Mouse (Mus musculus): ENCODE data around the gene Mas1. TPM values are rescaled to one million over a fixed set of nuclear protein-coding genes. Genes with fewer than 3 reads are reported as not detected.

Mas1 gene
- total RNA-seq, 2 experiments from 2014 or later: 31.6 to 34.5 TPM

GRCm38 (mm10) chr17:12875734-12876133 is 7.8 kb upstream of the Mas1 start, which contains the start of gene Mrgprh:
Gene Mrgprh, plus strand, starts transcription at chr17:12876034.
- DNase-seq (ENCODE audit: low spot score in 2 of 2): no peak

- no peak for DNase-seq (ENCODE audit: low spot score in 2 of 2)
Observed at GRCm38 (mm10) chr17:12872275-12873028, 4.5 kb upstream of the Mas1 start.

- DNase-seq (ENCODE audit: low spot score in 2 of 2): no peak
Observed at GRCm38 (mm10) chr17:12868640-12869039, 697 bp upstream of the Mas1 start.

GRCm38 (mm10) chr17:12866853-12867252 is 1.1 kb downstream of the Mas1 start:
- DNase-seq (ENCODE audit: low spot score in 2 of 2): no peak

GRCm38 (mm10) chr17:12865407-12865806 is 2.5 kb downstream of the Mas1 start:
- no peak for DNase-seq (ENCODE audit: low spot score in 2 of 2)

GRCm38 (mm10) chr17:12864111-12864510 is 3.8 kb downstream of the Mas1 start:
- peak in 1 of 2 experiments; percentile 54 for DNase-seq (ENCODE audit: low spot score in 2 of 2)

GRCm38 (mm10) chr17:12859006-12859520 is 8.9 kb downstream of the Mas1 start:
- no peak for DNase-seq (ENCODE audit: low spot score in 2 of 2)

GRCm38 (mm10) chr17:12858072-12858471 is 9.9 kb downstream of the Mas1 start:
- DNase-seq (ENCODE audit: low spot score in 2 of 2): no peak

- no peak for DNase-seq (ENCODE audit: low spot score in 2 of 2)
Observed at GRCm38 (mm10) chr17:12857395-12857794, 10.5 kb downstream of the Mas1 start.

- DNase-seq (ENCODE audit: low spot score in 2 of 2): no peak
Observed at GRCm38 (mm10) chr17:12854386-12854785, 13.6 kb downstream of the Mas1 start.

GRCm38 (mm10) chr17:12853821-12854220 is 14.1 kb downstream of the Mas1 start:
- no peak for DNase-seq (ENCODE audit: low spot score in 2 of 2)

- DNase-seq (ENCODE audit: low spot score in 2 of 2): peak; percentile 55 to 63
Observed at GRCm38 (mm10) chr17:12851689-12852088, 16.3 kb downstream of the Mas1 start.

- DNase-seq (ENCODE audit: low spot score in 2 of 2): peak; percentile 41 to 47
Observed at GRCm38 (mm10) chr17:12849778-12850382, 18.1 kb downstream of the Mas1 start.

GRCm38 (mm10) chr17:12847736-12848135 is 20.2 kb downstream of the Mas1 start:
- no peak for DNase-seq (ENCODE audit: low spot score in 2 of 2)

- peak; percentile 64 to 70 for DNase-seq (ENCODE audit: low spot score in 2 of 2)
Observed at GRCm38 (mm10) chr17:12846474-12846873, 21.5 kb downstream of the Mas1 start.

- no peak for DNase-seq (ENCODE audit: low spot score in 2 of 2)
Observed at GRCm38 (mm10) chr17:12845862-12846261, 22.1 kb downstream of the Mas1 start.

GRCm38 (mm10) chr17:12844540-12844939 is 23.4 kb downstream of the Mas1 start:
- no peak for DNase-seq (ENCODE audit: low spot score in 2 of 2)

GRCm38 (mm10) chr17:12843826-12844225 is 24.1 kb downstream of the Mas1 start:
- DNase-seq (ENCODE audit: low spot score in 2 of 2): no peak

- peak; percentile 57 to 64 for DNase-seq (ENCODE audit: low spot score in 2 of 2)
Observed at GRCm38 (mm10) chr17:12839475-12840267, 28.3 kb downstream of the Mas1 start.

GRCm38 (mm10) chr17:12835738-12836137 is 32.2 kb downstream of the Mas1 start:
- DNase-seq (ENCODE audit: low spot score in 2 of 2): no peak

- DNase-seq (ENCODE audit: low spot score in 2 of 2): no peak
Observed at GRCm38 (mm10) chr17:12834826-12835225, 33.1 kb downstream of the Mas1 start.

- no peak for DNase-seq (ENCODE audit: low spot score in 2 of 2)
Observed at GRCm38 (mm10) chr17:12834317-12834716, 33.6 kb downstream of the Mas1 start.
